Mouse (Mus musculus) megakaryocyte, embryonic 14.5 days (primary cell): Measurements from ENCODE around the gene Rasgrp3. TPM values are rescaled to one million over a fixed set of nuclear protein-coding genes. Genes with fewer than 3 reads are reported as not detected.

ENCODE experiments used
- H3K27me3 ChIP-seq: replicated peaks from 2 replicates; pipeline ENCODE3; 2012; ENCODE audit warnings: inconsistent platforms
- H3K36me3 ChIP-seq: replicated peaks from 2 replicates; pipeline ENCODE3; 2012; ENCODE audit warnings: low read length, inconsistent platforms, mixed read lengths
- H3K4me1 ChIP-seq: 2 replicates; pipeline ENCODE4 v1.6.1; 2012; ENCODE audit warnings: inconsistent platforms
- H3K4me3 ChIP-seq: replicated peaks from 2 replicates; pipeline ENCODE3; 2012; ENCODE audit warnings: moderate library complexity, mild to moderate bottlenecking, inconsistent platforms
- H3K9me3 ChIP-seq: 2 replicates; pipeline ENCODE4 v1.6.1; 2012; ENCODE audit warnings: inconsistent platforms
- FLI1 ChIP-seq: IDR thresholded peaks from 2 replicates; pipeline ENCODE4 v1.6.1; 2012; ENCODE audit warnings: low read length, inconsistent platforms, mixed read lengths
- GATA1 ChIP-seq: IDR thresholded peaks from 3 replicates; pipeline ENCODE4 v1.6.1; 2012; ENCODE audit warnings: mixed read lengths, low read length, inconsistent platforms, borderline replicate concordance
- polyA plus RNA-seq: library from polyadenylated mRNA; stranded (reverse); fragments of >175 nt; gene quantifications from 2 replicates; pipeline ENCODE4 v1.2.3, GENCODE M21; 2012; ENCODE audit warnings: low replicate concordance; ENCODE audit not compliant: insufficient read depth

Gene Rasgrp3
- polyA plus RNA-seq, 1 experiment, result 0.03 TPM

DNA sequence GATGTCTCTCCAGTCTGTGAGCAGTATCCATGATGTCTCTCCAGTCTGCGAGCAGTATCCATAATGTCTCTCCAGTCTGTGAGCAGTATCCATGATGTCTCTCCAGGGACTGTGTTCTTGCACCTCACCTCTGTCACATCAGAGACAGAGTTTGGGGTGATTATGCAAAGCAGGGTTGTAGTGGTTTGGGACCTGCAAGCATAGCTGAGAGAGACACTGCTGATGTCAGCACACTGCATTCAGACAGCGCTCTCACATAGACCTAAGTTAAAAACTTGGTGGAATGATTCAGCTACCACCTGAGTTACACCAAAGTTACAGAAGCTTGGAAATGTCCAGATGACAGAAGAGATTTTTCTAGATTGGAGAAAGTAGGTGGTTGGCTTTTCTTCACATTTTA, 44.0 kb downstream of the Rasgrp3 start:
- Histone ChIP-seq H3K4me3 (no peak overlapping the region), H3K9me3 (peaks cover 9% of the 10 kb centered on the region), H3K36me3 (no peaks in the 10 kb centered on the region), H3K4me1 (peaks cover 13% of the 10 kb centered on the region), H3K27me3 (no peaks in the 10 kb centered on the region)
- TF ChIP-seq GATA1, result no peak

- no peaks in the 10 kb centered on the region for H3K27me3 ChIP-seq
- no peak overlapping the region for H3K4me3 ChIP-seq
- no peak for TF ChIP-seq GATA1
- no peak for TF ChIP-seq FLI1
- H3K9me3 ChIP-seq, result peaks cover 9% of the 10 kb centered on the region
- H3K36me3 ChIP-seq, result no peaks in the 10 kb centered on the region
- H3K4me1 ChIP-seq, result peaks cover 13% of the 10 kb centered on the region
These were observed 44.7 kb downstream of the Rasgrp3 start for GRCm38 (mm10) chr17:75480379-75480778.

DNA sequence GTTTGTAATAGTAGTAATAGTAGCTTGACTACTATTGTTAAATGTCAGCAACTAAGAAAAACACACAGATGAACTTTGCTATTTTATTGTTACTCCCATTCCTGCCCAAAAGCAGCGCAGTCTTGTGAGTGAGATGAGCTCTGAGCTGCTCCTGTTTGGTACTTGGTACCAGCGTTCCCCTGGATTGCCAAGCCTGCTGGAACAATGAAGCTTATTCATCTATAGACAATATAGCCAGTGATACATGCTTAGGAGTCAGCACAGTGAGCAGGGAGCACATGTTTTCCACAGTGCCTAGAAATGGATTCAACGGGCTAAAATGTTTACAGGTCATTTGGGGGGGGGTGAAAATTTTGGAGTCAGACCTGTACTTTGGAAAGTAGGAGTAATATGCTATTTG, 50.5 kb downstream of the Rasgrp3 start:
- Histone ChIP-seq H3K4me3 (no peak overlapping the region), H3K27me3 (no peaks in the 10 kb centered on the region), H3K36me3 (no peaks in the 10 kb centered on the region), H3K9me3 (peaks cover 9% of the 10 kb centered on the region), H3K4me1 (no peaks in the 10 kb centered on the region)
- TF ChIP-seq FLI1, result no peak
- no peak for TF ChIP-seq GATA1

GRCm38 (mm10) chr17:75495213-75495612, 59.5 kb downstream of the Rasgrp3 start:
- Histone ChIP-seq H3K9me3 (no peaks in the 10 kb centered on the region), H3K36me3 (no peaks in the 10 kb centered on the region), H3K4me1 (no peaks in the 10 kb centered on the region), H3K27me3 (no peaks in the 10 kb centered on the region), H3K4me3 (no peak overlapping the region)
- TF ChIP-seq GATA1 (no peak), FLI1 (no peak)

DNA sequence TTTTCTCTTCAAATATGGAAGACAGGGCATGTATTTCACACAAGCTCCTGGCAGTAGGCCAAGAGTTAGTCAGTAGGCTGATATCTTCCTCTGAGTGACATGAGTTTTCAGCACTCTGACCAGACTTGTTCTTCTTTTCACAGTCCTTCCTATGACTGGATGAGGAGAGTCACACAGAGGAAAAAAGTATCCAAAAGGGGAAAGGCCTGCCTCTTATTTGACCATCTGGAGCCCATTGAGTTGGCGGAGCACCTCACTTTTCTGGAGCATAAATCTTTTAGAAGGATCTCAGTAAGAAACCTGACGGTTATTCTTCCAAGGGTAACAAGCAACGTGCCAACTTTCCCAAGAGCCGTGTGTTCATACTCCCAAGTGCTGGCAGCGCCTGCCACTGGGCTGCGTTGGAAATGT, 62.5 kb downstream of the Rasgrp3 start:
- no peaks in the 10 kb centered on the region for H3K9me3 ChIP-seq

GRCm38 (mm10) chr17:75503031-75503430, 67.3 kb downstream of the Rasgrp3 start:
- peaks cover 3% of the 10 kb centered on the region for H3K27me3 ChIP-seq

More for the DNA sequence above, 62.5 kb downstream of the Rasgrp3 start:
- Histone ChIP-seq H3K4me3 (no peak overlapping the region), H3K36me3 (no peaks in the 10 kb centered on the region), H3K4me1 (no peaks in the 10 kb centered on the region), H3K27me3 (no peaks in the 10 kb centered on the region)
- no peak for TF ChIP-seq FLI1
- TF ChIP-seq GATA1, result no peak

GRCm38 (mm10) chr17:75505053-75505452, 69.4 kb downstream of the Rasgrp3 start:
- TF ChIP-seq FLI1, result no peak
- no peak for TF ChIP-seq GATA1
- Histone ChIP-seq H3K27me3 (peaks cover 3% of the 10 kb centered on the region), H3K4me3 (no peak overlapping the region), H3K36me3 (no peaks in the 10 kb centered on the region), H3K9me3 (no peaks in the 10 kb centered on the region), H3K4me1 (no peaks in the 10 kb centered on the region)

More at GRCm38 (mm10) chr17:75503031-75503430, 67.3 kb downstream of the Rasgrp3 start:
- H3K9me3 ChIP-seq, result no peaks in the 10 kb centered on the region
- H3K4me1 ChIP-seq, result no peaks in the 10 kb centered on the region
- no peak overlapping the region for H3K4me3 ChIP-seq
- TF ChIP-seq FLI1 (no peak), GATA1 (no peak)
- H3K36me3 ChIP-seq, result no peaks in the 10 kb centered on the region

GRCm38 (mm10) chr17:75506097-75506675, 70.5 kb downstream of the Rasgrp3 start:
- Histone ChIP-seq H3K4me3 (no peak overlapping the region), H3K36me3 (no peaks in the 10 kb centered on the region), H3K27me3 (peaks cover 3% of the 10 kb centered on the region), H3K4me1 (no peaks in the 10 kb centered on the region), H3K9me3 (no peaks in the 10 kb centered on the region)
- TF ChIP-seq GATA1, result no peak
- no peak for TF ChIP-seq FLI1

- peaks cover 3% of the 10 kb centered on the region for H3K27me3 ChIP-seq
- TF ChIP-seq GATA1, result no peak
- no peak for TF ChIP-seq FLI1
- H3K9me3 ChIP-seq, result no peaks in the 10 kb centered on the region
- H3K36me3 ChIP-seq, result no peaks in the 10 kb centered on the region
- no peak overlapping the region for H3K4me3 ChIP-seq
- H3K4me1 ChIP-seq, result no peaks in the 10 kb centered on the region
These were observed 71.3 kb downstream of the Rasgrp3 start for GRCm38 (mm10) chr17:75506708-75507641.

GRCm38 (mm10) chr17:75509257-75509656, 73.6 kb downstream of the Rasgrp3 start:
- H3K9me3 ChIP-seq, result no peaks in the 10 kb centered on the region
- no peak overlapping the region for H3K4me3 ChIP-seq
- TF ChIP-seq GATA1 (no peak), FLI1 (no peak)
- no peaks in the 10 kb centered on the region for H3K4me1 ChIP-seq
- peaks cover 3% of the 10 kb centered on the region for H3K27me3 ChIP-seq
- no peaks in the 10 kb centered on the region for H3K36me3 ChIP-seq
